Mouse (Mus musculus): ENCODE data around the gene Slc25a29.

GRCm38 (mm10) chr12:108865007-108865494, 29.4 kb upstream of the Slc25a29 start:
- TF ChIP-seq CTCF (IDR thresholded peaks at IDR 0.05; ENCODE audit: low read depth, low read length) (no peak), POLR2A (IDR thresholded peaks at IDR 0.05; ENCODE audit: borderline replicate concordance, low read depth, low read length) (no peak)
